Mouse (Mus musculus) forebrain, embryonic 10.5 days (tissue): ENCODE measurements around the gene Bmpr1b. TPM values are rescaled to one million over a fixed set of nuclear protein-coding genes. Genes with fewer than 3 reads are reported as not detected.
A peak's percentile ranks its signal among the peaks of the same experiment; 100 is the strongest.

Source experiments
- DNase-seq: peaks from one replicate; pipeline ENCODE4 v3.0.0-alpha.2; 2017; ENCODE audit warnings: low spot score; ENCODE audit errors: extremely low spot score
- H3K27ac ChIP-seq: fragments of 300-500 bp; sonication (generic); 2 replicates; pipeline ENCODE4 v1.5.1; 2016; ENCODE audit warnings: mild to moderate bottlenecking
- H3K27me3 ChIP-seq: fragments of 300-500 bp; sonication (generic); 2 replicates; pipeline ENCODE4 v1.6.1; 2016; ENCODE audit warnings: mild to moderate bottlenecking; ENCODE audit not compliant: poor library complexity, severe bottlenecking
- H3K36me3 ChIP-seq: fragments of 300-500 bp; sonication (generic); replicated peaks from 2 replicates; pipeline ENCODE4 v1.6.1; 2016; ENCODE audit warnings: mild to moderate bottlenecking, moderate library complexity
- H3K4me1 ChIP-seq: fragments of 300-500 bp; sonication (generic); 2 replicates; pipeline ENCODE4 v1.6.1; 2016
- H3K4me3 ChIP-seq: fragments of 300-500 bp; sonication (generic); 2 replicates; pipeline ENCODE4 v1.5.1; 2016; ENCODE audit warnings: mild to moderate bottlenecking, moderate library complexity
- H3K9me3 ChIP-seq: fragments of 300-500 bp; sonication (generic); 2 replicates; pipeline ENCODE4 v1.6.1; 2016; ENCODE audit warnings: mild to moderate bottlenecking, moderate library complexity
- WGBS: fragments of 180-500 bp; shearing (Covaris S2); methylation state at CpG from one replicate; pipeline ENCODE4 v1.1.7; 2016; 5-methylcytosine and 5-hydroxymethylcytosine counted together
- polyA plus RNA-seq: library from polyadenylated mRNA; unstranded; fragments of >200 nt; fragmentation: Nextera tagmentation; extraction: Ambion mirVana; gene quantifications from 2 replicates; pipeline ENCODE4 v1.2.1, GENCODE M21; 2016

Gene Bmpr1b
- polyA plus RNA-seq, 1 experiment from 2014 or later, result 9.2 TPM

GRCm38 (mm10) chr3:141919661-141920060 lies 249.6 kb downstream of the Bmpr1b start:
- no peaks in the 10 kb centered on the region for H3K27me3 ChIP-seq
- WGBS, result 42% methylated on average over 3 of the region's 3 CpGs

GRCm38 (mm10) chr3:141917166-141917565 lies 252.1 kb downstream of the Bmpr1b start:
- no peak overlapping the region for H3K27ac ChIP-seq
- DNase-seq, result no peak
- WGBS, result 82% methylated on average over 4 of the region's 4 CpGs
- no peaks in the 10 kb centered on the region for H3K27me3 ChIP-seq
- peaks cover 30% of the 10 kb centered on the region for H3K4me1 ChIP-seq
- H3K36me3 ChIP-seq, result no peaks in the 10 kb centered on the region
- no peaks in the 10 kb centered on the region for H3K9me3 ChIP-seq
- no peak overlapping the region for H3K4me3 ChIP-seq

More at GRCm38 (mm10) chr3:141919661-141920060, 249.6 kb downstream of the Bmpr1b start:
- no peaks in the 10 kb centered on the region for H3K9me3 ChIP-seq
- peak overlapping the region; percentile 60 for H3K27ac ChIP-seq
- H3K36me3 ChIP-seq, result no peaks in the 10 kb centered on the region
- no peak overlapping the region for H3K4me3 ChIP-seq
- peaks cover 43% of the 10 kb centered on the region for H3K4me1 ChIP-seq
- DNase-seq, result no peak

- WGBS, result 88% methylated on average over 3 of the region's 3 CpGs
- Histone ChIP-seq H3K27me3 (no peaks in the 10 kb centered on the region), H3K4me1 (peaks cover 21% of the 10 kb centered on the region), H3K36me3 (no peaks in the 10 kb centered on the region), H3K27ac (no peak overlapping the region), H3K4me3 (no peak overlapping the region), H3K9me3 (no peaks in the 10 kb centered on the region)
- no peak for DNase-seq
Measured at GRCm38 (mm10) chr3:141915995-141916394, 253.2 kb downstream of the Bmpr1b start.

GRCm38 (mm10) chr3:141914588-141914987 lies 254.6 kb downstream of the Bmpr1b start:
- Histone ChIP-seq H3K27ac (no peak overlapping the region), H3K4me1 (peaks cover 7% of the 10 kb centered on the region), H3K9me3 (no peaks in the 10 kb centered on the region), H3K36me3 (no peaks in the 10 kb centered on the region), H3K4me3 (no peak overlapping the region), H3K27me3 (no peaks in the 10 kb centered on the region)
- 86% methylated on average over 3 of the region's 3 CpGs for WGBS
- DNase-seq, result no peak

- Histone ChIP-seq H3K4me3 (no peak overlapping the region), H3K4me1 (peaks cover 20% of the 10 kb centered on the region), H3K27me3 (no peaks in the 10 kb centered on the region), H3K9me3 (no peaks in the 10 kb centered on the region), H3K36me3 (no peaks in the 10 kb centered on the region), H3K27ac (no peak overlapping the region)
- DNase-seq, result no peak
- WGBS, result 91% methylated on average over 2 of the region's 2 CpGs
Measured at GRCm38 (mm10) chr3:141909136-141909535, 260.1 kb downstream of the Bmpr1b start.

GRCm38 (mm10) chr3:141905903-141906623 lies 263.2 kb downstream of the Bmpr1b start:
- peaks cover 20% of the 10 kb centered on the region for H3K4me1 ChIP-seq
- no peaks in the 10 kb centered on the region for H3K27me3 ChIP-seq
- H3K9me3 ChIP-seq, result no peaks in the 10 kb centered on the region
- H3K36me3 ChIP-seq, result no peaks in the 10 kb centered on the region
- no peak for DNase-seq
- H3K27ac ChIP-seq, result peak overlapping the region; percentile 44; the same call in 1 of the 2 replicates
- WGBS, result 77% methylated on average over 6 of the region's 6 CpGs
- no peak overlapping the region for H3K4me3 ChIP-seq

GRCm38 (mm10) chr3:141900361-141900760 lies 268.9 kb downstream of the Bmpr1b start:
- Histone ChIP-seq H3K9me3 (peaks cover 5% of the 10 kb centered on the region; the same call in 1 of the 2 replicates), H3K4me3 (no peak overlapping the region), H3K4me1 (peaks cover 41% of the 10 kb centered on the region), H3K27ac (no peak overlapping the region), H3K36me3 (peaks cover 5% of the 10 kb centered on the region; the same call in 1 of the 2 replicates), H3K27me3 (no peaks in the 10 kb centered on the region)
- DNase-seq, result no peak
- 95% methylated on average over 3 of the region's 3 CpGs for WGBS

- Histone ChIP-seq H3K27ac (no peak overlapping the region), H3K27me3 (no peaks in the 10 kb centered on the region), H3K36me3 (peaks cover 5% of the 10 kb centered on the region; the same call in 1 of the 2 replicates), H3K9me3 (peaks cover 5% of the 10 kb centered on the region; the same call in 1 of the 2 replicates), H3K4me1 (peaks cover 41% of the 10 kb centered on the region), H3K4me3 (no peak overlapping the region)
- 94% methylated on average over 2 of the region's 2 CpGs for WGBS
- DNase-seq, result no peak
Measured at GRCm38 (mm10) chr3:141899521-141899920, 269.7 kb downstream of the Bmpr1b start.

- 89% methylated on average over 4 of the region's 4 CpGs for WGBS
- H3K4me1 ChIP-seq, result peaks cover 44% of the 10 kb centered on the region
- DNase-seq, result no peak
- H3K36me3 ChIP-seq, result peaks cover 5% of the 10 kb centered on the region; the same call in 1 of the 2 replicates
- peaks cover 5% of the 10 kb centered on the region; the same call in 1 of the 2 replicates for H3K9me3 ChIP-seq
- H3K27ac ChIP-seq, result no peak overlapping the region
- no peaks in the 10 kb centered on the region for H3K27me3 ChIP-seq
- no peak overlapping the region for H3K4me3 ChIP-seq
Measured at GRCm38 (mm10) chr3:141897698-141898097, 271.5 kb downstream of the Bmpr1b start.

- WGBS, result 7% methylated on average over 4 of the region's 4 CpGs
- DNase-seq, result no peak
- no peak overlapping the region for H3K4me3 ChIP-seq
- no peaks in the 10 kb centered on the region for H3K27me3 ChIP-seq
- peaks cover 5% of the 10 kb centered on the region; the same call in 1 of the 2 replicates for H3K9me3 ChIP-seq
- H3K36me3 ChIP-seq, result peaks cover 5% of the 10 kb centered on the region; the same call in 1 of the 2 replicates
- peaks cover 44% of the 10 kb centered on the region for H3K4me1 ChIP-seq
- peak overlapping the region; percentile 76 for H3K27ac ChIP-seq
Measured at GRCm38 (mm10) chr3:141896870-141897554, 272.2 kb downstream of the Bmpr1b start.

- WGBS, result 79% methylated on average over 5 of the region's 5 CpGs
- DNase-seq, result no peak
- H3K36me3 ChIP-seq, result no peaks in the 10 kb centered on the region; the same call in 1 of the 2 replicates
Measured at GRCm38 (mm10) chr3:141895096-141895495, 274.1 kb downstream of the Bmpr1b start.

GRCm38 (mm10) chr3:141890668-141891067 lies 278.6 kb downstream of the Bmpr1b start:
- no peak overlapping the region for H3K4me3 ChIP-seq
- no peaks in the 10 kb centered on the region for H3K27me3 ChIP-seq
- H3K36me3 ChIP-seq, result no peaks in the 10 kb centered on the region
- DNase-seq, result no peak
- no peak overlapping the region for H3K27ac ChIP-seq
- no peaks in the 10 kb centered on the region for H3K9me3 ChIP-seq
- peaks cover 43% of the 10 kb centered on the region for H3K4me1 ChIP-seq
- WGBS, result 48% methylated on average over 4 of the region's 4 CpGs

More at GRCm38 (mm10) chr3:141895096-141895495, 274.1 kb downstream of the Bmpr1b start:
- H3K9me3 ChIP-seq, result peaks cover under 1% of the 10 kb centered on the region; the same call in 1 of the 2 replicates
- H3K27me3 ChIP-seq, result no peaks in the 10 kb centered on the region
- H3K4me1 ChIP-seq, result peaks cover 53% of the 10 kb centered on the region
- H3K27ac ChIP-seq, result no peak overlapping the region
- no peak overlapping the region for H3K4me3 ChIP-seq
